Mouse (Mus musculus) cerebellum, postnatal 10 days (tissue): ENCODE measurements at regions not wholly inside any gene's neighbourhood (a gene's known extent, or its start where the extent isn't known, plus 50 kb on each side); places are given as distances from the start of the nearest gene placed in this dataset.

Experiments
- DNase-seq, 2 experiments: peaks; one replicate each; pipeline ENCODE4 v3.0.0; 2021; ENCODE audit warnings: mixed read lengths in 2 of 2

DNA sequence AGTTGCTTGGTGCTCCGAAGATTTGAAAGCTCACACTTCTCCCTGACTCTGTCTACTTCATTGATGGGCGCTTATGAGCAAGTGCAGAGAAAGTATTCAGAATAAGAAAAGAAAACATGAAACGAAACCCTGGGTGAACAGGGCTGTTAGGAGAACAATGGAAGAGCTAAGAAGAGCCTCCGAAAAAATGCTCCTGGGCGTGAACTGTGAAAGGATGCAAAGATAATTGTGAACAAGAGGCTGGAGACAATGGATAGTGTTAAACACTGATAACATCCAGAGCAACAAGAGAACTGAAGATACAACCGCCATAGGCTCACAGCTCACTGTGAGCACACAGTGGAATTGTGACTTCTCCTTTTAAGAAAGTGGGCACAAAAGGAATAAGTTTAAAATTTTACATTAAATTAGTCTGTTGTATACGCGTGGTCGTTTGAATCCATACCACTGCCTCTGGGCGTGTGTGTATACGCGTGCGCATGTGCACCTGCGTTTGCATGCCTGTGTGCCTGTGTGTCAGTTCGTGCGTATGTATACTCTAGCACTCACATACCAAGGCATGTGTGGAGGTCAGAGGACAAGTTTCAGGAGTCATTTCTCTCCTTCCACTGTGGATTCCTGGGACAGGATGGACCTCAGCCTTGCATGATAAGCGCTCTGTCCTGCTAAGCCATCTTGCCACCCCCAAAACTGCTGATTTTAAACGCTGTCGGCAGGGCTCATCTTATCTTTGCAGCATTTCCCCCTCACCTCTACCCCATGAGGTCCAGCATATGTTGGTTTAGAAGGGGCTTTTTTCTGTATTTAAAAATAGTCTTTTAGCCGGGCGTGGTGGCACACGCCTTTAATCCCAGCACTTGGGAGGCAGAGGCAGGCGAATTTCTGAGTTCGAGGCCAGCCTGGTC, 113.0 kb upstream of the 1700016C15Rik start:
- DNase-seq = no peak

- DNase-seq = peak; percentile 87 to 91
Measured at GRCm38 (mm10) chr1:177620501-177621099, 109.0 kb upstream of the 1700016C15Rik start.

GRCm38 (mm10) chr1:177621854-177622590, 107.6 kb upstream of the 1700016C15Rik start:
- peak; percentile 46 to 50 for DNase-seq

GRCm38 (mm10) chr1:177623304-177623726, 106.3 kb upstream of the 1700016C15Rik start:
- DNase-seq = peak; percentile 38 to 49

GRCm38 (mm10) chr1:177623735-177624134, 105.9 kb upstream of the 1700016C15Rik start:
- DNase-seq = peak; percentile 51 to 64

DNA sequence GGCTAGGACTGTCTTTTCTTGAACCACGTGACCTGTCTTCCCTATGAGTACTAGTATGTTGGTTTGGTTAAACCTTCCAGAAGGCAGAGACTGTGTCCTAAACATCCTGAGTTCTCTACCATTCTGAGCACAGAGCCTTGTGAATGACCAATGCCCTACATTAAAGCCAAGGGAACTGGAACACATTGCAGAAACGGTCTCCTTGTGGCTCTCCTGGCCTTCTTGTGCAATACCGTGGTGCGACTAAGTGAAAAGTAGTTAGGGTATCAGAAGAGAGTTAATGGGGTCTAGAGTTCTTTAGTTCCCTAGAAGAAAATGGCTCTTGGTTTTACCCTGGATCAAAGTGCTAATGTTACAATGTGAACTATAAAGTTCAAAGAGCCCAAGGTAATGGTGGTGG, 101.8 kb upstream of the 1700016C15Rik start:
- no peak for DNase-seq

GRCm38 (mm10) chr1:177633966-177634602, 95.5 kb upstream of the 1700016C15Rik start:
- DNase-seq = no peak

DNA sequence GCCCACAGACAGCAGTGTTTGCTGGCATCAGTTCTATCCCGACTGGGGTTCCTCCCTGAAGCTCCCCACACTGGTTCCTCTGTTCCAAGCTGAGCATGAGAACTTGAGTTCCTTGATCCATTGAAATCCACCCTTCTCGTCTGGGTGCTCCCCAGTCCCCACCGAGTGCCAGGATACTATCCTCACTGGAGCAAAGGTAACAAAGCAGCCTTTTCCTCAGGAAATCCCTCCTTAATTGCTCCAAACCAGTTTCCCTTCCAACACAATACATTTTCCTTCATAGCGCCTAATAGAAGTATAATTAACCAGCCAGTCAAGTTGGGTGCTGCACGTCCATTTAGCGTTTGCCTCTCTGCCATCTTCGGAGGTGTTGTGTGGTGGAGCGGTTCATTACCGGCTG, 92.6 kb upstream of the 1700016C15Rik start:
- DNase-seq = no peak

DNA sequence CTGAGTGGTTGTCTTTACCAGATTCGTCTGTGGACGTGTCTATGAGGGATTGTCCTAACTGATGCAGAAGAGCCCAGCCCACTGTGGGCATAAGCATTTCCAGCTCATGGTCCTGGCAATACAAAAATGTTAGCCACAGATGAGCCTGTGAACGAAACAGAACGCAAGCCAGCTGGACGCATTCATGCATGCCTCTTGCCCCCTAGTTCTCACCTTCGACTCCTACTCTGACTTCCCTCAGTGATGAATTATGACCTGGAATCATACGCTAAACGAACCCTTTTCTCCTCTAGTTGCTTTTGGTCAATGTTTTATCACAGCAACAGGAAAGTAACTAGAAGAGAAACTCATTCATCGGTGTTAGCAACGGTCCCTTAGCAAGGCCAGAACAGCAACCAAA, 91.2 kb upstream of the 1700016C15Rik start:
- DNase-seq = no peak

DNA sequence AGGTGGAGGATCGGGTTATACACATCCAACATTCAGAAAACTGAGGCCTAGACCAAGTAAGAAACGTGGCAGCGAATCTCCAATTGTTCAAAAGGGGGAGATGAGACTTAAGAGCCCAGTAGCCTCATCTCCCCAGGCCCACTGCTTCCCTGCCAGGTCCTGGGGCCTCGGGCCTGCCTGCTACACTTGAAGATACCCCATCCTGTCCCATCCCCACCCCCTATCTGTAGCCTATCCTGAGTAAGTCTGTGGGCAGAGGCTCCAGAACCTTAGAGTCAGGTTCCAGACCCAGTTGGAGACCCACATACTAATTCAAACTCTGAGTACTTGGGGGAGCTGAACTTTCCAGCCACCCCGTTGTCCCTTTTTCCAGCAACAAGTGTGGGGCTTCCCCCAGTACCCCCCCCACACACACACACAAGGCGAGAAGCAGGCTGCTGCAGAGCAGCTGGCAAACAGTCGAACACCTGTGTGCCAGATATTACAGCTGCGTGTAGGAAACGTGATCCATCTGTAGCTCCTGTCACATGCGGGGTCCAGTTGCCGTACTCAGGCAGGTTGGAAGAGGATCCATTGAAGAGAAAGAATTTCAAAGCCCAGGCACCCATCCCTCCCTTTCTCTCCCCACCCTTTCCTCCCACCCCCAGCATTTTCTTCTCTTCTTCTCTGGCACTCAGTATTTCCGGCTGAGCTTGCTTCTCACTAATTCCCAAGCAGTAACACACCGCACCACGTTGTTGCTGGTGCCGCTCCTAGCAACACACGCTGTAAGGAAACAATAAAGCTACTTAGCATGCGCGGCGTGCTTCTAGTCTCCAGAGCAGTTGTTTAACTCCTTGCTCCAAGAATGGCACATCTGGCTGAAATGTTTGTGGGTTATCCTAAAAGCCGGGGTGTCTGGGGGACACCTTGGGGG, 89.4 kb upstream of the 1700016C15Rik start:
- DNase-seq = peak in 1 of 2 experiments; percentile 15

- peak in 1 of 2 experiments; percentile 18 for DNase-seq
Measured at GRCm38 (mm10) chr1:177642712-177643467, 86.7 kb upstream of the 1700016C15Rik start.

GRCm38 (mm10) chr1:177643662-177644061, 86.0 kb upstream of the 1700016C15Rik start:
- DNase-seq = peak; percentile 91 to 92

DNA sequence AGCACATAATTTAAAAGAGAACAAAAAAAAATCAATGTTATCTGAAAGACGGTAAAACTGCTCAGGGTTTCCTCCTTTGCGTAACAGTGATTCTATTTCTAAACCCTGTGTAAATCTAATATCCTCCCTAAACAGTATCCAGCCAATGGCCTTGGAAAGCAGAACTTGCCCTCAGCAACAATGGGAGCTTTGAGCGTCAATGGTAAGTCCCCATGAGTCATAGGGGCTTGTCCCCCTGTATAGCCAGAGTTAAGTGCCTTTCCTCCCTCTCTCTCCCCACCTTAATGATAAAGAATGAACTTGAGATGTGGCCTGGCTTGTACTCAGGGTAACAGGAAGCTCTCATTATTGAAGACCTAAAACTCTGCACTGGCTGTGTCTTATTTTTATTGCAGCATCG, 85.4 kb upstream of the 1700016C15Rik start:
- no peak for DNase-seq

GRCm38 (mm10) chr1:177645327-177645726, 84.3 kb upstream of the 1700016C15Rik start:
- peak; percentile 45 to 64 for DNase-seq

- DNase-seq = peak; percentile 79 to 88
Measured at GRCm38 (mm10) chr1:177645897-177646535, 83.6 kb upstream of the 1700016C15Rik start.

DNA sequence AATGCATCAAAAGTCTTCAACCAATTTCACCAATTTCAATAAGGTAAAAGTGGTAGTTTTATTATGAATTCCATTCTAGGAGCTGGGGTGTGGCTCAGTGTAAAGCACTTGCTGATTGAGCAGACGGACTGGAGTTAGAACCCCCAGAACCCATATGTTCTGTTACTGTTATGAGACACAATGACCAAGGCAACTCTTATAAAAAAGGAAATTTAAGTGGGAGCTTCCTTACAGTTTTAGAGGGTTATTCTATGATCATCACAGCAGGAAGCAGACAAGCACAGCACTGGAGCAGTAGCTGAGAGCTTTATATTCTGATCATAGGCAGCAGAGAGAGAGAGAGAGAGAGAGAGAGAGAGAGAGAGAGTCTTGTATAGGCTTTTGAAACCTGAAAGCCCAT, 81.7 kb upstream of the 1700016C15Rik start:
- no peak for DNase-seq

- DNase-seq = no peak
Measured at GRCm38 (mm10) chr1:177648974-177649373, 80.6 kb upstream of the 1700016C15Rik start.

- no peak for DNase-seq
Measured at GRCm38 (mm10) chr1:177651219-177651618, 78.4 kb upstream of the 1700016C15Rik start.

DNA sequence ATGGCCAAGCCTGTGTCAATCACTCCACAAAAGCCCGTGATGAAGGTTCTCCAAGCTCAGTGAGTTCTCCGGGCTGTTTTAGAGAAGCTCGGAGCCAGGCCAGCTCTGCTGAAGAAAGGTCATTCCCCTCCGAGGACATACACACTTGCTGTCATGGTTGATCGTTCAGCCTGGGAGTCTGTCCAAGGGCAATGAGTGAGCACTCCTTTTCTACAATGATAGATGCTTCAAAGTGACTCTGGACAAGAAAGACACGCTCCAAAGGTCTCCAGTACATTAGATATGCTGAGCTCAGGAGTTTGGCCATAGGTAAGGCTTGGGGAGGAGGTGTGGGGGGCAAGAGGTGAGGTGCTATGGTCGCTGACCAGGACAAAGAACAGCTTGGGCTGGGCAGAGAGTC, 66.5 kb upstream of the 1700016C15Rik start:
- no peak for DNase-seq

- DNase-seq = no peak
Measured at GRCm38 (mm10) chr1:177667041-177667791, 62.4 kb upstream of the 1700016C15Rik start.
